Mouse (Mus musculus) bone marrow macrophage, adult 2 months (primary cell): ENCODE measurements around the gene C77080.

Source experiments
- CTCF ChIP-seq: IDR thresholded peaks from 2 replicates; pipeline ENCODE4 v1.5.1; 2012; ENCODE audit warnings: low read depth, mild to moderate bottlenecking, low read length, moderate library complexity
- POLR2A ChIP-seq: IDR thresholded peaks from 2 replicates; pipeline ENCODE4 v1.6.1; 2012; ENCODE audit warnings: mild to moderate bottlenecking, low read depth, low read length, borderline replicate concordance

GRCm38 (mm10) chr4:129299121-129299520, 37.9 kb upstream of the C77080 start:
- TF ChIP-seq CTCF (no peak), POLR2A (no peak)
